Mouse (Mus musculus): ENCODE data around the gene Rnf214. TPM values are rescaled to one million over a fixed set of nuclear protein-coding genes. Genes with fewer than 3 reads are reported as not detected.

Gene Rnf214
- polyA plus RNA-seq, 1 experiment from 2014 or later = 39.8 TPM

DNA sequence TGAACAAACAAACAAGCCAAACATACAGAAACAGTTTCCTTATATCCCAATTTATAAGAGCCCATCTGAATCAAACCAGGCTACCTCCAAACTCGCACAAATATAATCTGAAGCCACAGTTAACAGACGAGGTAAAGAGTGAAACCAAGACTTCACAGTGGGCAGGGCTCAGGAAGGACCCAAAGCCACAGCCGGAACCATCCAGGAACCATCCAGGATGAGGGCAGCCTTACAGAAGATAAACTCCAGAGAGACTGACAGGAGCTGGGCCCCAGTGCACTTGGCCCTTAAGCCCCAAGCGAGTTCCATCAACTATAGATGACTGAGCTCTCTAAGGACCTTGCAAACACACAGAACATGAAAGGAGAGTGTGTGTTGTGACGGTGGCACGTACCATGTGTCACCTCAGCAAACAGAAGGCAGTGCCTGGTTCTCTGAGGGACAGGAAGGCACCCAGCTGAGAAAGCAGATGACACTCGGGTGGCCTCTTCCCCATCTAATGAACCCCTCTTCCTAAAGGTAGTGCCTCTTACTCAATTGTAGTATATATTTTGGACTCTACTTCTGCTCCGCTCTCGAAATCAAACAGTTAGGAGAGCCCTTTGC lies 88.2 kb downstream of the Rnf214 start:
- no peak for ATAC-seq (ENCODE audit: insufficient read depth, low FRiP score)
- H3K9me3 ChIP-seq (replicated peaks; ENCODE audit: control insufficient read depth, low read length) = peaks cover 5% of the 10 kb centered on the region; the same call in 1 of the 2 replicates
- H3K4me3 ChIP-seq (replicated peaks; ENCODE audit: low read length) = no peak overlapping the region
- H3K36me3 ChIP-seq (ENCODE audit: control insufficient read depth, insufficient read depth, low read length) = 0 out of 2 replicates have a peak, but pooled peaks cover 5% of the 10 kb centered on the region
- no peaks in the 10 kb centered on the region for H3K27me3 ChIP-seq (ENCODE audit: control insufficient read depth, insufficient read depth, low read length)
- no peak overlapping the region for H3K4me2 ChIP-seq (ENCODE audit: low read depth, low read length)
- no peaks in the 10 kb centered on the region for H3K4me1 ChIP-seq (ENCODE audit: control insufficient read depth, insufficient read depth, low read length)
- WGBS = 80% methylated on average over 9 of the region's 9 CpGs
- H3K9ac ChIP-seq (ENCODE audit: low read length) = no peak overlapping the region
- H3K27ac ChIP-seq (ENCODE audit: low read length) = no peak overlapping the region

GRCm38 (mm10) chr9:45815525-45815924 lies 91.2 kb downstream of the Rnf214 start:
- no peaks in the 10 kb centered on the region for H3K27me3 ChIP-seq (ENCODE audit: control insufficient read depth, insufficient read depth, low read length)
- H3K27ac ChIP-seq (ENCODE audit: low read length) = no peak overlapping the region
- H3K4me1 ChIP-seq (ENCODE audit: control insufficient read depth, insufficient read depth, low read length) = no peaks in the 10 kb centered on the region
- 65% methylated on average over 10 of the region's 10 CpGs for WGBS
- H3K4me3 ChIP-seq (replicated peaks; ENCODE audit: low read length) = no peak overlapping the region
- no peak overlapping the region for H3K9ac ChIP-seq (ENCODE audit: low read length)
- 0 out of 2 replicates have a peak, but pooled peaks cover 5% of the 10 kb centered on the region for H3K36me3 ChIP-seq (ENCODE audit: control insufficient read depth, insufficient read depth, low read length)
- peaks cover 5% of the 10 kb centered on the region; the same call in 1 of the 2 replicates for H3K9me3 ChIP-seq (replicated peaks; ENCODE audit: control insufficient read depth, low read length)
- peak; percentile 53; the same call in 1 of the 2 replicates for ATAC-seq (ENCODE audit: insufficient read depth, low FRiP score)
- no peak overlapping the region for H3K4me2 ChIP-seq (ENCODE audit: low read depth, low read length)

DNA sequence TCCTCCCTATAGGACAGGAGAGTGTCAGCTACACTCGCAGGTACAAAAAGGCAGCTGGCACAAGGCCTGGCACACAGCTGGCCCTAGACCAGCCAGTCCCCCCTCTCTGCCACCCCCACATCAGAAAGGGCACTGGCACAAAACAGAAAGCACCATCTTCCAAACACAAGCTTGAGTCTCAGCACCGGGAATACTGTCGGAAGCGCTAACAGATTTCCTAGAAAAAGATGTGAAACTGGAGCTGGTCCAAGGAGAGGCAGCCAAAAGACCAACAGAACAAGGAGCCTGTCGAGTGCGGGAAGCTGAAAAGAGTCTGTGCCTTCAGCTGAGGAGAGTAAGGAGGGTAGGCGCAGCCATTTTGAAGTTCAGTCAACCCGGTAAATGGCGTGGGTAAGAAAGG lies 91.6 kb downstream of the Rnf214 start:
- no peak overlapping the region for H3K4me3 ChIP-seq (replicated peaks; ENCODE audit: low read length)
- H3K9ac ChIP-seq (ENCODE audit: low read length) = no peak overlapping the region
- H3K36me3 ChIP-seq (ENCODE audit: control insufficient read depth, insufficient read depth, low read length) = 0 out of 2 replicates have a peak, but pooled peaks cover 5% of the 10 kb centered on the region
- H3K27ac ChIP-seq (ENCODE audit: low read length) = no peak overlapping the region
- 72% methylated on average over 9 of the region's 9 CpGs for WGBS
- no peak overlapping the region for H3K4me2 ChIP-seq (ENCODE audit: low read depth, low read length)
- H3K27me3 ChIP-seq (ENCODE audit: control insufficient read depth, insufficient read depth, low read length) = no peaks in the 10 kb centered on the region
- ATAC-seq (ENCODE audit: insufficient read depth, low FRiP score) = no peak
- H3K4me1 ChIP-seq (ENCODE audit: control insufficient read depth, insufficient read depth, low read length) = no peaks in the 10 kb centered on the region
- H3K9me3 ChIP-seq (replicated peaks; ENCODE audit: control insufficient read depth, low read length) = peaks cover 5% of the 10 kb centered on the region; the same call in 1 of the 2 replicates

Small RNA genes within 50 kb of the gene (microRNA-seq; reads per million reads assigned to microRNA genes)
- gene Mir7087 = not detected

Other genes with a start within 250 kb of the Rnf214 start
- 19.6 and 21.1 TPM in 2 replicates for gene Cep164, start 78.2 kb downstream of the Rnf214 start, polyA plus RNA-seq (2015; fragmentation: Nextera tagmentation; extraction: Ambion mirVana)
- 23.2 and 24.1 TPM in 2 replicates for gene Bace1, start 68.3 kb downstream of the Rnf214 start, polyA plus RNA-seq (2015; fragmentation: Nextera tagmentation; extraction: Ambion mirVana)
- gene Pcsk7, start 414 bp downstream of the Rnf214 start, polyA plus RNA-seq (2015; fragmentation: Nextera tagmentation; extraction: Ambion mirVana) = 25.3 and 26.9 TPM in 2 replicates
- gene Tagln, start 29.1 kb upstream of the Rnf214 start, polyA plus RNA-seq (2015; fragmentation: Nextera tagmentation; extraction: Ambion mirVana) = 572 and 707 TPM in 2 replicates
- gene Sidt2, start 48.3 kb upstream of the Rnf214 start, polyA plus RNA-seq (2015; fragmentation: Nextera tagmentation; extraction: Ambion mirVana) = 40.9 and 41.7 TPM in 2 replicates
- gene Pafah1b2, start 105.8 kb upstream of the Rnf214 start, polyA plus RNA-seq (2015; fragmentation: Nextera tagmentation; extraction: Ambion mirVana) = 143 and 152 TPM in 2 replicates
- gene Sik3, start 105.9 kb upstream of the Rnf214 start, polyA plus RNA-seq (2015; fragmentation: Nextera tagmentation; extraction: Ambion mirVana) = 5.1 and 5.7 TPM in 2 replicates

All from stomach, embryonic 16.5 days (tissue).